Mouse (Mus musculus) kidney, postnatal 10 days (tissue): ENCODE measurements around the gene Rps19bp1.
A peak's percentile ranks its signal among the peaks of the same experiment; 100 is the strongest.

Source experiments
- DNase-seq: peaks from one replicate; pipeline ENCODE4 v3.0.0; 2021; ENCODE audit warnings: mixed read lengths

Rps19bp1 gene

GRCm38 (mm10) chr15:80263610-80264575 is at the start of gene Rps19bp1:
Rps19bp1 (minus strand) TSS chr15:80264315.
- DNase-seq: peak; percentile 93

- DNase-seq: no peak
Observed at GRCm38 (mm10) chr15:80306146-80306545, 42.0 kb upstream of the Rps19bp1 start.

GRCm38 (mm10) chr15:80304188-80304587 is 40.1 kb upstream of the Rps19bp1 start:
- DNase-seq: no peak

GRCm38 (mm10) chr15:80303779-80304178 is 39.7 kb upstream of the Rps19bp1 start:
- DNase-seq: no peak

GRCm38 (mm10) chr15:80297146-80297545 is 33.0 kb upstream of the Rps19bp1 start:
- DNase-seq: no peak

GRCm38 (mm10) chr15:80289436-80289835 is 25.3 kb upstream of the Rps19bp1 start:
- peak; percentile 79 for DNase-seq

GRCm38 (mm10) chr15:80288036-80288435 is 23.9 kb upstream of the Rps19bp1 start:
- no peak for DNase-seq

GRCm38 (mm10) chr15:80286851-80287415 is 22.8 kb upstream of the Rps19bp1 start, which contains the start of gene Cacna1i:
Cacna1i (plus strand) TSS chr15:80287238.
- DNase-seq: peak; percentile 29

GRCm38 (mm10) chr15:80280646-80281045 is 16.5 kb upstream of the Rps19bp1 start:
- peak; percentile 47 for DNase-seq

GRCm38 (mm10) chr15:80279053-80279452 is 14.9 kb upstream of the Rps19bp1 start:
- no peak for DNase-seq

- DNase-seq: no peak
Observed at GRCm38 (mm10) chr15:80278121-80278759, 14.1 kb upstream of the Rps19bp1 start.

GRCm38 (mm10) chr15:80277625-80278024 is 13.5 kb upstream of the Rps19bp1 start:
- DNase-seq: peak; percentile 91

- no peak for DNase-seq
Observed at GRCm38 (mm10) chr15:80277107-80277506, 13.0 kb upstream of the Rps19bp1 start.

- no peak for DNase-seq
Observed at GRCm38 (mm10) chr15:80271858-80272396, 7.8 kb upstream of the Rps19bp1 start.

- peak; percentile 90 for DNase-seq
Observed at GRCm38 (mm10) chr15:80266281-80266680, 2.2 kb upstream of the Rps19bp1 start.

- no peak for DNase-seq
Observed at GRCm38 (mm10) chr15:80261100-80261499, 3.0 kb downstream of the Rps19bp1 start.

- peak; percentile 93 for DNase-seq
Observed at GRCm38 (mm10) chr15:80260677-80261076, 3.4 kb downstream of the Rps19bp1 start.

- DNase-seq: no peak
Observed at GRCm38 (mm10) chr15:80259406-80260045, 4.6 kb downstream of the Rps19bp1 start.

GRCm38 (mm10) chr15:80258240-80259170 is 5.6 kb downstream of the Rps19bp1 start:
- DNase-seq: peak; percentile 40

- DNase-seq: no peak
Observed at GRCm38 (mm10) chr15:80257602-80258239, 6.4 kb downstream of the Rps19bp1 start.
